Mouse (Mus musculus): Measurements from ENCODE around the gene Fbxo40.

Fbxo40 gene

GRCm38 (mm10) chr16:36946459-36947159 lies 43.7 kb downstream of the Fbxo40 start:
- DNase-seq (ENCODE audit: low read depth) = no peak

DNA sequence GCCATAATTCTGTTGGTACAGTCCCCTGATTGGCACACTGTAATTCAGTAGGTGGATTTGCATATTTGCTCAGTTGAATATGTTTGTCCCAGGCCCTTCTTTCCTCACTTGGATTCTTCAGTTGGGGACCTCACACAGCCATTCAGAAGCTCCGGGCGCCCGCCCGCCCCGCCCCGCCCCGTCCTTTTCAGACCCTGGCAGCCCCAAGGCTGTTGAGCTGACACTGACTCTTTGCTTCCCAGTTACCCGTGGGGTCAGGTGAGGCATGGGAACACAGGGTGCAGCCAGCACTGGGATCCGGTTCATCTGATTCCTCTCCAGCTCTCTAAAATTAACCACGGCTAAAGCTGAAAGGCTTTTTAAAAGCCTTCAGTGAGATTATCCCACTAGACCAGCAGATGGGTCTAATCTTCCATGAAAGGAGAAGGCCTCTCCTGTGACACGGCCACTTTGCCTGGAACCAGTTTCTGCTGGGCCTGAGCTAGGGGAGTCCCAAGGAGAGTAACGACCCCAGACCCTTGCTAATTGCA lies 45.3 kb downstream of the Fbxo40 start:
- DNase-seq (ENCODE audit: low read depth) = no peak

GRCm38 (mm10) chr16:36943591-36943990 lies 46.7 kb downstream of the Fbxo40 start:
- no peak for DNase-seq (ENCODE audit: low read depth)

GRCm38 (mm10) chr16:36941895-36942294 lies 48.4 kb downstream of the Fbxo40 start:
- DNase-seq (ENCODE audit: low read depth) = no peak

- DNase-seq (ENCODE audit: low read depth) = no peak
Observed at GRCm38 (mm10) chr16:36941137-36941727, 49.0 kb downstream of the Fbxo40 start.

DNA sequence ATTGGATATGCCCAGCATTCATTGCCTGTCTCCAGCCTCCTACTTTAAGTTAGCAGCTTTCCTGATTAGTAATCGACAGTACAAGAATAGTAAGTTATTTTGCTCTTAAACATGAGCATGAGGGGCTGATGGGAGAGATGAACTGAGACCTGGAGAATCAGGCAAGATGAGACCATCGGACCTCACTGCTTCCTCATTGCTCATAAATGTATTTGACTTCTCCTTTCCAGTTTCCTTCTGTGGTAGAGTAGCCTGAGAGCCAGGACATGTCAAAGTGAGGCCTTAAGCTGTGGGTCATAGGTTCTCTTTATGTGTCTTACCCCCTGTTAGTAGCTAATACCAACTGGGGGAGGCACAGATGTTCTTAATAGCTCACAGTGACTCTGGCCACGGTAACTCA lies 54.5 kb downstream of the Fbxo40 start:
- DNase-seq (ENCODE audit: low read depth) = no peak

- DNase-seq (ENCODE audit: low read depth) = no peak
Observed at GRCm38 (mm10) chr16:36934841-36935620, 55.2 kb downstream of the Fbxo40 start, which contains the start of gene Hcls1. Gene Hcls1 (plus strand): TSS chr16:36934983.

GRCm38 (mm10) chr16:36934131-36934840 lies 56.0 kb downstream of the Fbxo40 start:
- peak; percentile 43 for DNase-seq (ENCODE audit: low read depth)

DNA sequence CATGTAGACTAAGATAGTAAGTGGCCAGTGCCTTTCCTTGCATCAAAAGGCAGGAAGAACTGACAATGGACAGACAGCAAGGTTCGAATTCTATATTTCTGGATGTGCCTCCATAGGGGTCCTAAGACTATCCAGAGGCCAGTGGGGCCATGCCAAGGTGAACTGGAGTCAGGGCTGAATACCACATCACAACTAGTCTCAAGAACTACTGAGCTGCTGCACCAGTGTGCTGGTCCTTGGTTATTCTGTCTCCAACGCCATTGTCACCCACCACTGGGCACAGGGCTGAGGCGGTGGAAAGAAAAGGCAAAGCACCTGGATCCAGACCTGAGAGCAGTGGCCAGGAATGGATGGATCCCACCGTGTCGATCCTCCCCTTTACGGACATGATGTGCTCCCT lies 57.7 kb downstream of the Fbxo40 start:
- no peak for DNase-seq (ENCODE audit: low read depth)

- DNase-seq (ENCODE audit: low read depth) = no peak
Observed at GRCm38 (mm10) chr16:36931976-36932375, 58.3 kb downstream of the Fbxo40 start.

DNA sequence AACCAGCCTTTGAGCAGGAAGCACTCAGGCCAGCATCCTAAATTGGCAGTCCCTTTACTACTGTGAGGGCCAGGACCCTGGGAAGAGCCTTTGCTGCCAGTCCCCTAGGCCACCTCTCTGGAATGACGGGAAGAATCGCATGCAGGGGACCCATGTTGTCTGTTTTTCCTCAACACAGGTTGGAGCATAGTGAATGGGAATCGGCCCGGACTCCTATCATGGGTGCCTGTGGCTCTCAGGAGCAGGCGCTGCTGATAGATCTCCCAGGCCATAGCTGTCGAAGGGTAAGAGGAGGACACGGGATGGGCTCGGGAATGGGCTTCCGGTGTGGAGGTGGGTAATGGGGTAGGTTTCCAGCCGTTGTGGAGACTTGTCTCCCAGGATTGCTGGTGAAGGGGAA lies 58.9 kb downstream of the Fbxo40 start:
- DNase-seq (ENCODE audit: low read depth) = no peak

GRCm38 (mm10) chr16:36930231-36931136 lies 59.8 kb downstream of the Fbxo40 start:
- DNase-seq (ENCODE audit: low read depth) = no peak

DNA sequence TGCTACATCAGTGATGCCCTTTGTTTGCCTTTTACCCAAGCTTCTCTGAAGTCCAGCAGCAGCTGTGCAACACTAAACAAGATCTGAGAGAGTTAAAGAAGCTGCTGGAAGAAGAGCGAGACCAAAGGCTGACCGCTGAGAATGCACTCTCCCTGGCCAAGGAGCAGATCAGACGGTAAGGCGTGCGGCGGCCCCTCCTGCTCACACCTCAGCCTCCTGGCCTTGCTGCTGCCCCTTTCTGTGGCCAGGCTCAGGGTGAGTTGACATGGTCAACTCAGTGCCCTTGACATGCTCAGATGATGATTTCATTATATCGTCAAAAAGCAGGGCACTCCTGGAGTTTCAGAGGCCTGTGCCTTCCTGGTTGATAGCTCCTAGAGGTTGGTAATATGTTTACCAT lies 61.1 kb downstream of the Fbxo40 start:
- DNase-seq (ENCODE audit: low read depth) = no peak

DNA sequence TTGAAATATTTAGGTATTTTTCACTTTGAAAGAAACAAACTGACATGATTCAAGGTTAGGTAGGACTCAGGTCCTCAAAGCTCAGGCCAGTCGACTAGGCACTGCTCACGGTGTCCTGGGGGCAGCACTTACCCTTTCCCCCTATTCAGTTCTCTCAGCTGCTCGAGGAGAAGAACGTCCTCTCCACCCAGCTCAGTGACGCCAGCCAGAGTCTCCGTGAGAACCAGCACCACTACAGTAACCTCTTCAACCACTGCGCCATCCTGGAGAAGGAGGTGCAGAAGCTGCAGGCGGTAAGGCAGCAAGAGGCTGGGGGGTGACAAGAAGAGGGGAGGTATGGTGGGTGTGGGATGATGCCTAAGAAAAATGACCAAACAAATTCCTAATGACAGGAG lies 62.2 kb downstream of the Fbxo40 start:
- no peak for DNase-seq (ENCODE audit: low read depth)

- DNase-seq (ENCODE audit: low read depth) = no peak
Observed at GRCm38 (mm10) chr16:36927495-36928105, 62.7 kb downstream of the Fbxo40 start.

- DNase-seq (ENCODE audit: low read depth) = no peak
Observed at GRCm38 (mm10) chr16:36926514-36927447, 63.5 kb downstream of the Fbxo40 start.

- DNase-seq (ENCODE audit: low read depth) = no peak
Observed at GRCm38 (mm10) chr16:36925797-36926196, 64.5 kb downstream of the Fbxo40 start.

GRCm38 (mm10) chr16:36925351-36925750 lies 64.9 kb downstream of the Fbxo40 start:
- no peak for DNase-seq (ENCODE audit: low read depth)

DNA sequence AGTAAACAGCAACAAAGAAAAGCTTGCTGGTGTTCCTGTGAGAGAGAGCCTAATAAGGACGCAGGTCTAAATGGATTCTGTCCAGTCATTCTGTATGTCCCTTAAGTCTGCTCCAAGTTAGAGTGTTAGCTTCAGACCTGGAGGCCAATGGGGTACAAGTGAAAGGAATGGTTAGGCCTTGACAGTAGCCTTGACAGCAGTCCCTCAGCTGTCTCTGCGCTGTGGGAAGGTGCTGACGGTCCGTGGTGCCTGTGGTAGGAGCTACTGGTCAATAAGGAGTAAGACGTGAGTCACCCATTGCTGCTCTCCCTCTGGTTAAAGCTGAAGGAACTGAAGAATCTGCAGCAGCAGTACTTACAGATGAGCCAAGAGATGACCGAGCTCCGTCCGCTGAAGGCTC lies 66.0 kb downstream of the Fbxo40 start:
- no peak for DNase-seq (ENCODE audit: low read depth)

DNA sequence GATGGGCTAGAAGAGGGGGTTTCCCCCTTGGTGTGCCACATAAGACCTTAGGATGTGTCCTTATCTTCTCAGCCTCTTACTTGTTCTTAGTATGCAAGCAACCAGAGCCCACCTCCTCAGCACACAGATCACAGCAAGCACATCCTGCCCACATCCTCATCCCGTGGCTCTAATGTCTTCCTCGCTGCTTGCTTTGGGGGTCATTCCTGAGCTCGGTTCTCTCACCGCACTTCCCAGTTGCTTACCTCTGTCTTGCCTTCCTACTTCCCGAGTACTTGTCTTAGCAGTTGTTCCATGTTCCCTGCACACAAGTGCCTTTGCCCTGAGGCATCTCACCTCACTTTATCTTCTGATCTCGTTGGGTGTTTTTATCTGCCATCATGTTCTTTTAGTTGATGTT lies 68.3 kb downstream of the Fbxo40 start:
- DNase-seq (ENCODE audit: low read depth) = no peak

Measured in fibroblast of lung, adult 2 months (primary cell).